Mouse (Mus musculus) skeletal muscle tissue, postnatal 0 days (tissue): ENCODE results near the gene Zmym5. TPM values are rescaled to one million over a fixed set of nuclear protein-coding genes. Genes with fewer than 3 reads are reported as not detected.

ENCODE experiments used
- polyA plus RNA-seq: library from polyadenylated mRNA; unstranded; fragments of >200 nt; fragmentation: Nextera tagmentation; extraction: Ambion mirVana; gene quantifications from 2 replicates; pipeline ENCODE4 v1.2.1, GENCODE M21; 2015

The Zmym5 gene
- 17.7 and 18.0 TPM in 2 replicates for polyA plus RNA-seq

DNA sequence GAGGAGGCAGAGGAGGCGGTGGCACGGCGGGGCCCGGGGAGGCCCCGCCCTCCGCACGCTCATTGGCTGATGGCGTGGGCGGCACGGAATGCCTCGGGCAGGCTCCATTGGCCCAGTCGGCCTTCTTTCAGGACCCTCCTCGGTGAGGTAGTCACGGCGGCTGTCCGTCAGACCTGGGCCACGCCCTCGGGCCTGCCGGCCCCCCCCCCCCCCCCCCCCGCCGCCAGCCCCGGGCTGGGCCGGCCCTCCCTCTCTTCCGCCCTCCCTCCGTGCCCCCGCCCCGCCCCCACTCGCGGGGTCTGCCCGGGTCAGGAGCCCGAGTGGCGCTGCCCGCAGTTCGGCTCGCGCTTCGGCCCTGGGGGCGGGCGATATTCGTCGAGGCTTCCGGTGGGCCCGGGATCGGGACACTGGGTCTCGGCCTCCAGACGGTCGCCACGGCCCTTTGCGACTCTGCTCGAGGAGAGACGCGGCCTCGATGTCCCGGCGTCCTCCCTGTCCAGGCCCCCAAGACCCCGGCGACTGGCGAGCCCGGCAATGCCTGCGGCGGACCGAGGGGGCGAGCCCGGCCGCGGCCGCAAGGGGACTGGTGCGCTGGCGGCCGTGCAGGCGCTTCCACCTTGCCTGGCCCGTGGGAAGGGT, at the start of gene Zmym5:
TSS of gene Zmym5 (minus strand) at position 16 of the 639 bp plus-strand sequence.

DNA sequence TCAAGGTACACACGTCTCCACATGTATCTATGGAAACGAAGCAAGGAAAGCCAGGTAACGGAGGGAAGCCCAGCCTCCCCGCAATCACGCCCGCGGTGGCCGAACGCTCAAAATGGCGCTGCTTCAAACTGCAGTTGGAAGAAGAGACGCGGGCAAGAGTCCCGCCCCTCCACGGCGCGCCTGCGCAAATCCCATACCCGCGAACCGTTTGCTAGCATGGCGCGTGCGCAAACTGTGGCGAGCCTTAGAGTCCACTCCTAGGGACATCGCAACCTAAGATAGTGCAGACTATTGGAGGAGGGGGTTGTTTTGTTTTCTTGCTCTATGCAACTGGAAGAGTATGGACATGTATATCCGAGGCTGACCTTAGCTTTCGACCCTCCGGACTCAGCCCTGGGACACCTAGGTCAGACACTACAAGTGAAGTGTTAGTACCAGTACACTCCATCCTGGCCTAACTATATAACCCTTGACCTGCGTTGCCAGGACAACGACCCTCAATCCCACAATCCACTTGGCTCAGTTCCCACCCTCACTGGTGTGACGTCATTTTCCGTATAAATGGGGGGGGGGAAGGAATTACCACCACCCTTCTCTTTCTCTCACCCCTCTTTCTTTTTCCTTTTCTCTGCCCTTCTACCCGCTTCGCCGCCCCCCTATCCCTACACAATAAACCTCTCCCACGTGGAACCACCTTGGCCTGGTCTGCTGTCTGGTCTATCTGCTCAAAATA, 33.1 kb downstream of the Zmym5 start, which contains the start of gene Pspc1:
TSS of gene Pspc1 (minus strand) at position 117 of the 733 bp plus-strand sequence.

Other genes starting within 250 kb of the Zmym5 start
- gene Cenpj, start 236.3 kb downstream of the Zmym5 start, polyA plus RNA-seq: 2.9 and 3.1 TPM in 2 replicates
- 6.2 and 6.7 TPM in 2 replicates for gene Parp4, start 236.1 kb downstream of the Zmym5 start, polyA plus RNA-seq
- gene Mphosph8, start 143.5 kb downstream of the Zmym5 start, polyA plus RNA-seq: 19.8 and 21.2 TPM in 2 replicates
- 9.8 and 10.2 TPM in 2 replicates for gene Pspc1, start 33.4 kb downstream of the Zmym5 start, polyA plus RNA-seq
- 14.0 and 16.0 TPM in 2 replicates for gene Zmym2, start 74.9 kb upstream of the Zmym5 start, polyA plus RNA-seq
- 34.8 and 41.1 TPM in 2 replicates for gene Gja3, start 246.4 kb upstream of the Zmym5 start, polyA plus RNA-seq